Mouse (Mus musculus): Measurements from ENCODE around the gene Ankrd65. TPM values are rescaled to one million over a fixed set of nuclear protein-coding genes. Genes with fewer than 3 reads are reported as not detected.

Gene Ankrd65
- total and polyA plus RNA-seq, 3 experiments, result not detected

DNA sequence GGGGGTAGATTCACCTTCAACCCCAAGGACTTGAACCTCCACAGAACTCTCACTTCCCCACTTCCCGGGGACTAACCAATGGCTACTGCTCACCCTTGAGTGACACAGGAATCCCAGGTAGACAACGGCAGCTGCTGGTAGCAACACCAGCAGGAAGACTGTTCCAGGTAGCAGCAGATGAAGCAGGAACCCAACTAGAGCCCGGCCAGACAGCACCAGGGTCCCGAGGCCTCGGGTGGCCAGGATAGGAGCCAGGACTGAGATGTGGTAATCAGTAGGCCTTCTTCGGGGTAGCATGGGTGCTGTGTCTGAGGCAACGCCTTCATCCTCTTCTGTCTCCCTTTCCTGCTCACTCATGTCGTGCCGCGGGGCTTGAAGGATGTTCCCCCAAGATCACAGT lies 5.0 kb upstream of the Ankrd65 start:
- Histone ChIP-seq H3K4me3 (replicated peaks in 1 of 3; ENCODE audit: low read depth in 2 of 3, low read length in 2 of 3, poor library complexity in 1 of 3) (no peak overlapping the region), H3K9me3 (replicated peaks; ENCODE audit: low read length) (no peaks in the 10 kb centered on the region), H3K4me2 (ENCODE audit: insufficient read depth, low read depth, poor library complexity, severe bottlenecking) (no peak overlapping the region), H3K36me3 (replicated peaks in 1 of 2; ENCODE audit: control insufficient read depth in 1 of 2, insufficient read depth in 1 of 2, low read length in 1 of 2) (no peaks in the 10 kb centered on the region), H3K9ac (ENCODE audit: insufficient read depth, low read depth) (no peak overlapping the region), H3K27me3 (replicated peaks) (peaks cover 25% of the 10 kb centered on the region), H3K4me1 (ENCODE audit: control insufficient read depth in 1 of 2, insufficient read depth in 2 of 2) (peaks cover 0 to 19% of the 10 kb centered on the region in 2 experiments; a peak in 2 of 4 replicates), H3K27ac (ENCODE audit: insufficient read depth, low read depth) (no peak overlapping the region), H3K79me2 (replicated peaks; ENCODE audit: control insufficient read depth, extremely low read depth, insufficient read depth, poor library complexity, severe bottlenecking) (no peaks in the 10 kb centered on the region)
- dilution Hi-C loops (cut with MboI; ENCODE audit: extremely low pct_ligation_motif_present, extremely low pct_unique_long_range_greater_than_20kb, low sequenced_read_pairs), result no loop called here
- in situ Hi-C loops (cut with MboI; ENCODE audit: low pct_ligation_motif_present, low pct_unique_long_range_greater_than_20kb, low sequenced_read_pairs), result no loop called here
- DNase-seq (ENCODE audit: extremely low read depth), result no peak
- no peak for TF ChIP-seq MEF2A (IDR thresholded peaks at IDR 0.05; ENCODE audit: borderline replicate concordance, low read depth, low read length)
- TF ChIP-seq ZKSCAN1 (IDR thresholded peaks at IDR 0.05; ENCODE audit: borderline replicate concordance, low read depth, low read length), result no peak
- TF ChIP-seq MXI1 (IDR thresholded peaks at IDR 0.05; ENCODE audit: low read depth, low read length), result no peak
- TF ChIP-seq HCFC1 (IDR thresholded peaks at IDR 0.05; ENCODE audit: low read depth, low read length), result no peak
- no peak for TF ChIP-seq EP300 (IDR thresholded peaks at IDR 0.05; ENCODE audit: low read length)
- no peak for TF ChIP-seq POLR2AphosphoS2 (IDR thresholded peaks at IDR 0.05; ENCODE audit: low read depth, low read length)
- no peak for TF ChIP-seq RCOR1 (conservative IDR thresholded peaks at IDR 0.05; ENCODE audit: low read depth, low read length)
- TF ChIP-seq POLR2A (IDR thresholded peaks at IDR 0.05; ENCODE audit: low read depth, low read length), result no peak
- no peak for TF ChIP-seq E2F4 (IDR thresholded peaks at IDR 0.05; ENCODE audit: insufficient replicate concordance, low read depth, low read length)
- no peak for TF ChIP-seq KAT2A (IDR thresholded peaks at IDR 0.05; ENCODE audit: insufficient replicate concordance, low read length)
- TF ChIP-seq UBTF (IDR thresholded peaks at IDR 0.05; ENCODE audit: low read depth, low read length), result no peak
- no peak for TF ChIP-seq GABPA (IDR thresholded peaks at IDR 0.05; ENCODE audit: insufficient replicate concordance, low read depth, low read length)
- TF ChIP-seq MAZ (IDR thresholded peaks at IDR 0.05; ENCODE audit: low read depth, low read length), result no peak
- TF ChIP-seq PAX5 (IDR thresholded peaks at IDR 0.05; ENCODE audit: low read length), result no peak
- TF ChIP-seq MAFK (IDR thresholded peaks at IDR 0.05; ENCODE audit: insufficient replicate concordance, low read length), result no peak
- no peak for TF ChIP-seq SIN3A (IDR thresholded peaks at IDR 0.05; ENCODE audit: low read length)

DNA sequence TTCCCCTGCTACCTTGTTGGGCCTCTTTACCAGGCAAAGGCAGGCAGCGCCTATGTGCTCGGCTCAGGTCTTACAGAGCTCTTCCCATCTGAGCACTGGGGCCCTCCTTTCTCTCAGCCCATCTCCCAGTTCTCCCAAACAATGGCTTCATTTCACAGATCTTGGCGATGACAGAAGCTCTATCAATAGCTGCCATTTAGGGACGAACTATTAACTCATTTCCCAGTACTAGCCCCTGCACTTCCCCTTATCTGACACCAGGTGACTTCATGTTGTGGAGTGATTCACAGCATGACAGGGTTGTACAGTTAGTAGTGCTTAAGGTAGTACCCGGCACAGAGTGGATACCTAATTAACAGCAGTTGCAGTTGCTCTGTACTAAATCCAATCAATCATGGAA lies 4.4 kb upstream of the Ankrd65 start, which contains the start of gene Tmem88b:
Tmem88b (minus strand) TSS at position 56 of the 400 bp plus-strand sequence.
- Histone ChIP-seq H3K4me3 (replicated peaks in 1 of 3; ENCODE audit: low read depth in 2 of 3, low read length in 2 of 3, poor library complexity in 1 of 3) (no peak within 1 kb of the TSS), H3K4me1 (ENCODE audit: control insufficient read depth in 1 of 2, insufficient read depth in 2 of 2) (peaks cover 2 to 18% of the 10 kb centered on the region in 2 experiments; a peak in 3 of 4 replicates), H3K27ac (ENCODE audit: insufficient read depth, low read depth) (no peak within 1 kb of the TSS), H3K36me3 (replicated peaks in 1 of 2; ENCODE audit: control insufficient read depth in 1 of 2, insufficient read depth in 1 of 2, low read length in 1 of 2) (no peaks in the 10 kb centered on the region), H3K27me3 (replicated peaks) (peaks cover 27% of the 10 kb centered on the region), H3K4me2 (ENCODE audit: insufficient read depth, low read depth, poor library complexity, severe bottlenecking) (peak within 1 kb of the TSS; percentile 89; the same call in 1 of the 2 replicates), H3K9ac (ENCODE audit: insufficient read depth, low read depth) (no peak within 1 kb of the TSS), H3K79me2 (replicated peaks; ENCODE audit: control insufficient read depth, extremely low read depth, insufficient read depth, poor library complexity, severe bottlenecking) (no peaks in the 10 kb centered on the region), H3K9me3 (replicated peaks; ENCODE audit: low read length) (no peaks in the 10 kb centered on the region)
- dilution Hi-C loops (cut with MboI; ENCODE audit: extremely low pct_ligation_motif_present, extremely low pct_unique_long_range_greater_than_20kb, low sequenced_read_pairs), result no loop called here
- in situ Hi-C loops (cut with MboI; ENCODE audit: low pct_ligation_motif_present, low pct_unique_long_range_greater_than_20kb, low sequenced_read_pairs), result no loop called here
- TF ChIP-seq CTCF (conservative IDR thresholded peaks at IDR 0.05 in 1 of 2, IDR thresholded peaks at IDR 0.05 in 1 of 2; ENCODE audit: low read depth in 2 of 2, low read length in 2 of 2), result peak in 1 of 2 experiments; percentile 26; a peak in 3 of 4 replicates
- TF ChIP-seq PAX5 (IDR thresholded peaks at IDR 0.05; ENCODE audit: low read length), result no peak
- DNase-seq (ENCODE audit: extremely low read depth), result no peak
